Mouse (Mus musculus) central nervous system, embryonic 18 days (tissue): ENCODE data around the gene Rbm20. TPM values are rescaled to one million over a fixed set of nuclear protein-coding genes. Genes with fewer than 3 reads are reported as not detected.

Experiments
- polyA plus RNA-seq: library from polyadenylated mRNA; depleted of rRNA; stranded (reverse); fragments of >200 nt; gene quantifications from 2 replicates; pipeline ENCODE4 v1.2.3, GENCODE M21; 2012; rRNA removed

Rbm20 gene
- 2.3 and 2.4 TPM in 2 replicates for polyA plus RNA-seq

DNA sequence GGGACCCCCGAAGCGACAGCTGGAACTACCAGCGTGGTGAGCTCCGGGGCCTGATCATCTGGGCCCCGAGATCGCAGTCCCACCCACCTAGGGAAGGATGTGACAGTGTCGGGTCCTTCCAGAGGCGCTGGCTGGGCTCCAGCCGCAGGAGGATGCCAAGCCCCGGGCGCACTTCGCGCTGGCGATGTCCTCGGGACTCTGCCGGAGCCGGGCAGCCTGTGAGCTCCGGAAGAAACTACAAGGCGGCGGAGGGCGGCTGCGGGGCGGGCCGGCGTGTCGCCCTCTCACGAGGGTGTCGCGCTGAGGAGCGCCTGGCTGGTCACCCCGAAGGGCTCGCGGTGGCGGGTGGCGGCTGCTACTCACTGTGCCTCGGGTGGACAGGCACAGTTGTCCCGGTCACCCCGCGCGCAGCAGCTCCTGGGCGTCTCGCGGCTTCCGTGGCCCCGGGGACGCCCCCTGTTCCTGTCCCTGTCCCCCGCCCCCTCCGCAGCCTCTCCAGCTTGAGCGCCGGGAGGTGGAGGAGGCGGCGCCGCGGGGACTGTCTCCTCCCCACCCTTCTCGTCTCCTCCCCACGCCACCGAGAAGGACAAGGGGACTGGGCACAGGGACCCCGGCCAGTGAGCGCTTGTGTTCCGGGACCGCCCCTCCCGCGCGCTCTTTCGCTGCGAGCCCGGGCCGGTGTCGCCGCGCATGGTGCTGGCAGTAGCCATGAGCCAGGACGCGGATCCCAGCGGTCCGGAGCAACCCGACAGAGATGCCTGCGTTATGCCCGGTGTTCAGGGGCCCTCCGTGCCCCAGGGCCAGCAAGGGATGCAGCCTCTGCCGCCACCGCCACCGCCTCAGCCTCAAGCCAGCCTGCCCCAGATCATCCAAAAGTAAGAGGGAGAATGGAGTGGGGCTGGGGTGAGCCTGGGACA, at the start of gene Rbm20:
TSS of gene Rbm20 (plus strand) at position 589 of the 917 bp plus-strand sequence.

DNA sequence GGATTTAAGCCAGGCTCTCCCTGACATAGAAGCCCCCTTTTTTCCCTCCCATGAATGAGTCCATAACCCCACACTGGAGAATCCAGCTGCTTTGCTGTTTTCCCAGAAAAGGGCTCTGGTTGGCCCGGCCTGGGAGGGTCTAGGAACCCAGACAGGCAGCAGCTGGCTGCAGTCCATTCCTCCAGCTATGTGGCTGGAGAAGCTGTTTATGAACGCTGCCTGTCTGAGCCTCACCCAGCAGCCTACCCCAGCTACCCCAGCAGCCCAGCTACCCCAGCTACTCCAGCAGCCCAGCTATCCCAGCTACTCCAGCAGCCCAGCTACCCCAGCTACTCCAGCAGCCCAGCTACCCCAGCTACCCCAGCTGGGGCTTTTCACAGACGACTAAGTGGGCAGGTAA, 215.0 kb downstream of the Rbm20 start, which contains the start of gene Pdcd4:
TSS of gene Pdcd4 (plus strand) at position 171 of the 400 bp plus-strand sequence.

Other genes with a start within 250 kb of the Rbm20 start
- gene Dusp5, start 148.2 kb upstream of the Rbm20 start, polyA plus RNA-seq = 3.8 and 4.3 TPM in 2 replicates
- gene Nutf2-ps1, start 88.2 kb upstream of the Rbm20 start, polyA plus RNA-seq = 30.1 and 31.3 TPM in 2 replicates
- gene Smc3, start 76.9 kb upstream of the Rbm20 start, polyA plus RNA-seq = 34.1 and 35.6 TPM in 2 replicates
- gene Pdcd4, start 214.9 kb downstream of the Rbm20 start, polyA plus RNA-seq = 32.2 and 33.8 TPM in 2 replicates